Mouse (Mus musculus) erythroblast, embryonic 14.5 days (primary cell): ENCODE data around the gene AI837181. TPM values are rescaled to one million over a fixed set of nuclear protein-coding genes. Genes with fewer than 3 reads are reported as not detected.
A peak's percentile ranks its signal among the peaks of the same experiment; 100 is the strongest.

Experiments used
- H3K27me3 ChIP-seq: 2 replicates; pipeline ENCODE4 v1.6.1; 2012; ENCODE audit warnings: inconsistent platforms; ENCODE audit not compliant: control insufficient read depth
- H3K36me3 ChIP-seq: 2 replicates; pipeline ENCODE4 v1.6.1; 2012; ENCODE audit warnings: mild to moderate bottlenecking, inconsistent platforms; ENCODE audit not compliant: control insufficient read depth
- H3K4me1 ChIP-seq: 2 replicates; pipeline ENCODE4 v1.6.1; 2012; ENCODE audit warnings: inconsistent platforms; ENCODE audit not compliant: control insufficient read depth
- H3K4me3 ChIP-seq: replicated peaks from 2 replicates; pipeline ENCODE3; 2012; ENCODE audit warnings: moderate library complexity, mild to moderate bottlenecking, inconsistent platforms
- H3K9me3 ChIP-seq: 2 replicates; pipeline ENCODE4 v1.6.1; 2012; ENCODE audit warnings: low read length, inconsistent platforms, mixed read lengths; ENCODE audit not compliant: control insufficient read depth
- GATA1 ChIP-seq: IDR thresholded peaks from 2 replicates; pipeline ENCODE4 v1.6.1; 2012; ENCODE audit warnings: low read length, inconsistent platforms, mixed read lengths
- TAL1 ChIP-seq: IDR thresholded peaks from 3 replicates; pipeline ENCODE4 v1.6.1; 2012; ENCODE audit warnings: low read length, inconsistent platforms, mixed read lengths
- polyA plus RNA-seq: library from polyadenylated mRNA; stranded (reverse); fragments of >175 nt; gene quantifications from 2 replicates; pipeline ENCODE4 v1.2.3, GENCODE M21; 2012

The AI837181 gene
- polyA plus RNA-seq, result 3.1 and 3.7 TPM in 2 replicates

DNA sequence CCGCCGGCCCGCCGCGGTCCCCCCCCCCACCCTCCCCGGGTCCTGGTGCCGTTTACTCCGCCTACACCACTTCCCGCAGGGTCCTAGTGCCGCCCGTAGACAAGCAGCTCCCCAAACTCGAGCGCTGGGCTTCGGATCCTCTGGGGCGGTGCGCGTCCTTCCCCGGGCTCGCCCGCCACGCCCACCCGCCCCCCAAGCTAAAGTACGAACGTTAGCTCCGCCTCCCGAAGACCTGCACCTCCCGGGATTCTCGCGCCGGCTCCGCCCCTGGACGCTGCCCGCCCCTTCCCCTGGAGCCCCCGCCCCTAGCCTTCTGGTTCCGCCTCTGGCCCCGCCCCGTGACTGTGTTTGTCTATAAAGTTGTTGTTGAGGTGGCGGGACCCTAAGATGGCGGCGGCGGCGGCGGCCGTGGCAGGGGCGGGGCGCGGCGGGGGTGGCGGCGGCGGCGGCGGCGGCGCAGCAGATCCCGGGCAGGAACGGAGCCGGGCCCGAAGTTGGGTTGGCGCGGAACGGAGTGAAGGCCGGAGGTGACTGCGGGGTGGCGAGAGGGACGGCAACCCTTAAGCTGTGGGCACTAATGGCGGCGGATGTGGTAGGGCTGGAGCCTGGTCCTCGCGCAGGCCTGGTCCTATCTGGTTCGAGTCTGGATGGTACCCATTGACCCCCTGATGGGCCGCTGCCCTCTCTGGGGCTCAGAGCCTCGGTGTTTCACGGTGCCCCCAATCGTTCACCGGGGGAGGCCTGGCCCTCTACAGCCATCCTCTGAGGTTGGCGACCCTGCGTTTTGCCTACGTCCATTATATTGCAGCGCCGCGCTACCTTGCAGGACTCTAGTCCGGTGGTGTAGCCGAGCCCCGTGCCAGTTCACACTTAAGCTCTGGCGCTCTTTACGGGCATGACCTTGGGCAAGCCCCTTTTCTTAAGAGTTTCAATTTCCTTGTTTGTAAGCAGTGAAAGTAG is at the start of gene AI837181, which contains the start of gene Drap1:
Gene AI837181, plus strand, starts transcription at position 363 of the 960 bp plus-strand sequence.
Gene Drap1, minus strand, starts transcription at position 198 of the 960 bp plus-strand sequence.
- H3K9me3 ChIP-seq, result no peaks in the 10 kb centered on the region
- no peak for TF ChIP-seq TAL1
- no peak for TF ChIP-seq GATA1
- no peaks in the 10 kb centered on the region for H3K27me3 ChIP-seq
- H3K4me3 ChIP-seq, result peak within 1 kb of the TSS; percentile 89
- peaks cover 42% of the 10 kb centered on the region for H3K4me1 ChIP-seq
- H3K36me3 ChIP-seq, result peaks cover 45% of the 10 kb centered on the region

DNA sequence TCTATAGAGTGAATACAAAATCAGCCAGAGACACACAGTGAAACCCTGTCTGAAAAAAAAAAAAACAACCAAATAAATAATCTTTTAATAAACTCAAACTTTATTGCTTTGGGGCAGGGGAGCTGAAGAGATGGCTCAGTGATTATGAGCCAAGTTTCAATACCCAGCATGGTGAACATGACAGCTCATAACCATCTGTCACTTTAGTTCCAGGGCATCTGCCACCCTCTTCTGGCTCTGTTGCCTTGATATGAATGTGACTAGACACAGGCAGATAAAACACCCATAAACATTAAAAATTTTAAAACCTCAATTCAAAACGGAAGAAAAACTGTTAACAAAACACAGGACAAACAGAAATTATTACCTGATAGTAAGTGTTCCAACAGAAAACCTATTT is 47.5 kb upstream of the AI837181 start:
- H3K4me1 ChIP-seq, result peaks cover 3% of the 10 kb centered on the region; the same call in 1 of the 2 replicates
- TF ChIP-seq GATA1, result no peak
- TF ChIP-seq TAL1, result no peak
- no peaks in the 10 kb centered on the region for H3K27me3 ChIP-seq
- peaks cover 80% of the 10 kb centered on the region for H3K36me3 ChIP-seq
- H3K9me3 ChIP-seq, result no peaks in the 10 kb centered on the region
- H3K4me3 ChIP-seq, result no peak overlapping the region

DNA sequence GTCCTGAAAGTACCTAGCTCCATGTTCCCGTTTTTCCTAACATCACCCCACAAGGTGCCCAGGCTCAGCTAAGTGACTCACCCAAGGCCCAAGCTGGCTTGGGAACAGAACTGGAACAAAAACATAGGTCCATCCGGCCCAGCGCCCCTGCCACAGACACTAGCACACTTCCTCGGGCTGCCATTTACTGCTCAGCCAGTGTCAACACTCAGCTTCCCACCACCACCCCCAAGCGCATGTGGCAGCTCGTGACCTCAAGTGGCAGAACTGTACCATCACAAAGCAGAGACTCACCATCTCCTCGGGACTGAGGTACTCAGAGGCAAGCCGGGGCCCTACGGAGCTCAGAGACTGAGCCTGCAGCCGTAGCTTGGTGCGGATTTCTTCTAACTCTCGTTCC is 41.6 kb upstream of the AI837181 start:
- Histone ChIP-seq H3K9me3 (no peaks in the 10 kb centered on the region), H3K27me3 (no peaks in the 10 kb centered on the region), H3K4me1 (peaks cover 27% of the 10 kb centered on the region), H3K36me3 (peaks cover 87% of the 10 kb centered on the region), H3K4me3 (no peak overlapping the region)
- no peak for TF ChIP-seq TAL1
- no peak for TF ChIP-seq GATA1

DNA sequence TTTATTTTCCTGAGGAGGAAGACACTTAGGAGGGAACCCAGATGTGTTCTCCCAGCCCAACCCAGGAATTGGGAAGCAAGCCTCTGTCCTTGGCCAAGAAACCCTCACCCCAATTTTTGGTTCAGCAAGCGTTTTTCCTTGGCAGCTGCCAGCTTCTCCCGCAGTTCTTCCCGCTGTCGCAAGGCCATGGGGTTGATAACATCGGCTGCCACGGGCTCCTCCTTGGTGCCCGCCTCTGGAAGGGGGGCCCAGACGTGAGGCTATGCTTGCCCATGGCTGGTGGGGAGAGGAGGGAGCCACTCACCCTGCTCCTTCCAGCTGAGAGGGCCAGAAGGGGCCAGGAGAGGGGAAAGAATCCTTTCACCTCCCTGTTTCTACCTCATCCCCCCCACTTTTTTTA is 40.2 kb upstream of the AI837181 start:
- no peak for TF ChIP-seq GATA1
- no peak for TF ChIP-seq TAL1
- no peaks in the 10 kb centered on the region for H3K27me3 ChIP-seq
- H3K4me1 ChIP-seq, result peaks cover 37% of the 10 kb centered on the region
- H3K4me3 ChIP-seq, result no peak overlapping the region
- H3K9me3 ChIP-seq, result no peaks in the 10 kb centered on the region
- H3K36me3 ChIP-seq, result peaks cover 73% of the 10 kb centered on the region

DNA sequence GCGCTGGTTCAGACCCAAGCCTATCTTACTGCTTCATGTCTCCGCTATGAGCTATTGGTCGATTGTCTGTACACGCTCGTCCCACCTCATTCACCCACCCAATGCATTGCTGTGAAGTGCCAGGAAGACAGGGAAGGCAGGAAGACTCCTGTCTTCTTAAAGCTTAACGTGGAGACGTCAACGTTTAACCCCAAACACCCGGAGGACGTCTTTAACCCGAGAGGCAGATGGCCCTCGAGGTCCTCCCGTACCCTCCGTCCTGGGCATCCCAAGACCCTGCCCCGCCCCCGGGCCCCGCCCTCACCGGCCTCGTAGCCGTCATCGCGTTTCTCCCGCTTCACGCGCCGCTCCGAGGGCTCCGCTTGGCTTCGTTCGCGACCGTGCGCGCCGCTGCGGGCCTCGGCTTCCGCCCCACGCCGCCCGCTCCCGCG is 36.9 kb upstream of the AI837181 start:
- no peaks in the 10 kb centered on the region for H3K9me3 ChIP-seq
- peaks cover 40% of the 10 kb centered on the region for H3K36me3 ChIP-seq
- H3K27me3 ChIP-seq, result no peaks in the 10 kb centered on the region
- H3K4me1 ChIP-seq, result peaks cover 53% of the 10 kb centered on the region
- H3K4me3 ChIP-seq, result peak overlapping the region; percentile 100
- no peak for TF ChIP-seq GATA1
- no peak for TF ChIP-seq TAL1

DNA sequence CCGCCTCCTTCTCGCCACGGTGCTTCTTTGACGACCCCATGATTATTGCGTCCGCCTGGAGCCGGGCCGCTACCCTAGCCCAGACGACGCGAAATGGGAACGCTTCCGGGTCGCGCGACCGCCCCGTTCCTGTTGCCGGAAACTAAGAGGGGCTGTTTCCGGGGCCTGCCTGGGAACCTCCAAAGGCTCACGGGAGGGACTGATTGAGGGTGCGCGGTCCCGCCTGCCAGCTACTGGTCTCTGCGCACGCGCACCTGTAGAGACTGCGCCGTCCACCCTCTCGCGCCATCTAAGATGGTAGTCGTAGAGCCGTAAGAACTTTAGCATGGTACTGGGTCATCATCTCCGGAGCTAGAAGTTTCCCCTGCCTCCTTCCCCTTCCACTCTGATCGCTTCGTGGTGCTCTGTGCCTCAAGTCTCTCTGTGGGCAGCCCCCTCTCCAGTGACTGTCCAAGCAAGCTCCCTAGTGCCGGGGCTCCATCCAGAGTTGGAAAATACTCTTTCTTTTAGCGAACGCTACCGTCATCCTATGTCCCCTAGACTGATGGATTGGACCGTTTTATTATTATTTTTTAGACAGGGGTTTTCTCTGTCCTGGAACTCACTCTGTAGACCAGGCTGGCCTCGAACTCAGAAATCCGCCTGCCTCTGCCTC is 36.2 kb upstream of the AI837181 start, which contains the start of gene Sart1:
Gene Sart1, minus strand, starts transcription at position 116 of the 655 bp plus-strand sequence.
- H3K27me3 ChIP-seq, result no peaks in the 10 kb centered on the region
- peak within 1 kb of the TSS; percentile 100 for H3K4me3 ChIP-seq
- TF ChIP-seq GATA1 (no peak), TAL1 (no peak)
- H3K36me3 ChIP-seq, result peaks cover 33% of the 10 kb centered on the region
- no peaks in the 10 kb centered on the region for H3K9me3 ChIP-seq
- peaks cover 53% of the 10 kb centered on the region for H3K4me1 ChIP-seq

DNA sequence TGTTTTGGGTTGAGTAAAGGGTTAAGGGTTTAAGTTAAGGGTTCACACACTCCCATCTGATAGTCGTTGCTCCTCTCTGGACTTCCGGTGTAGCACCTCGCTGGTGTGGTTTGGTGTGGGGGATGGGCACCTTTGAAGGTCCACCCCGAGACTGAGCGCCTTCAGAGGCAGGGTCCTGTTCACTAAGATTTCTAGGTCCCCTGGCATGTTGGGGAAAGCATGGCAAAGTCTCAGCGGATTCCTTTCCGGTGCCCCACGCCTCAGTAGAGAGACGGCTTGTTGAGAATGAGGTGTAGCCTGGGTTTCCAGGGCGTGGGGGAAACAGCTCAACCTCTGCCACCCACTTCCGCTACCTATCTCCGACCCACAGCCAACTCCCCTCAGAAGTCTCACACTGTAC is 35.3 kb upstream of the AI837181 start:
- H3K4me3 ChIP-seq, result peak overlapping the region; percentile 100
- H3K36me3 ChIP-seq, result peaks cover 24% of the 10 kb centered on the region
- TF ChIP-seq TAL1 (no peak), GATA1 (no peak)
- H3K9me3 ChIP-seq, result no peaks in the 10 kb centered on the region
- H3K27me3 ChIP-seq, result no peaks in the 10 kb centered on the region
- H3K4me1 ChIP-seq, result peaks cover 53% of the 10 kb centered on the region

DNA sequence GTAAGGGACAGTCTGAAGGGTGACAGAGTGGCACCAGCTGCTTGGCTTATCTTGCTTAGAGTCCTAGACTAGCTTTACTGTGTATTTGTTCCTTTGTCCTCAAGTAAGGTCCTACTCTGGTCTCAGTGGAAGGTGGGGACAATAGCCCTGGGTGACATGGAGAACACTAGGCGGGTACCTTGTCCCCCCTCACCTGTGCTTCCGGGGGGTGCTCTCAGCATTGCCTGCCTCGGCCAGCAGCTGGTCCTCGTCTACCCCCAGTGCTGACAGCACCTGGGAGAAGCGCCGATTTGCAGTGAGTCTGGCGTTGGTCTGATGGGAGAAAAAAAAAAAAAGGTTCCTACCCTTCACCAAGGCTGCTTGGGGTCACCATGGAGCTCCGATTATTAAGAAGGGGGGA is 34.5 kb upstream of the AI837181 start:
- H3K36me3 ChIP-seq, result peaks cover 16% of the 10 kb centered on the region
- peaks cover 51% of the 10 kb centered on the region for H3K4me1 ChIP-seq
- no peaks in the 10 kb centered on the region for H3K9me3 ChIP-seq
- peak overlapping the region; percentile 100 for H3K4me3 ChIP-seq
- no peaks in the 10 kb centered on the region for H3K27me3 ChIP-seq
- TF ChIP-seq TAL1 (no peak), GATA1 (no peak)

DNA sequence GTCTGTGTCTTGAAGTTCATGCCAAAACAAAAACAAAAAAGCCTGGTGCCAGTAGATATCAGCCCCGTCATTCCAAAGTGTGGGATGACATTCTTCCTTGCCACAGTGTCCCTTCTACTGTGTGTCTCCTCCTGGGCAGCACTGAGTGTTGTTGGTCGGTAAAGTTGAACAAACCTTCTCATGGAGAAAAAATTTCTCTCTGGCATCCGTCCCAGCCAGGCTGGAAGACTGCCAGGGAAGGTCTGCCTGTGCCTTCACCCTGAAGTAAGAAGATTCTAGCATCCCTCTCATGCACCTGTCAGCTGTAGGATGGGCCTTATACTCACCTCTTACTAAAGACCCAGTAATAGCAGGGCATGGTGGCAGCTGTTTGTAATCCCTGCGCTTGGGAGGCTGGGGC is 32.1 kb upstream of the AI837181 start:
- H3K27me3 ChIP-seq, result no peaks in the 10 kb centered on the region
- H3K36me3 ChIP-seq, result no peaks in the 10 kb centered on the region
- H3K4me3 ChIP-seq, result no peak overlapping the region
- TF ChIP-seq GATA1, result no peak
- TF ChIP-seq TAL1, result no peak
- H3K9me3 ChIP-seq, result no peaks in the 10 kb centered on the region
- peaks cover 29% of the 10 kb centered on the region for H3K4me1 ChIP-seq
